Mouse (Mus musculus) ES-Bruce4 (cell line): ENCODE measurements around the gene Arhgap15. TPM values are rescaled to one million over a fixed set of nuclear protein-coding genes. Genes with fewer than 3 reads are reported as not detected.

Source experiments
- H3K27ac ChIP-seq: 2 replicates; pipeline ENCODE4 v1.5.1; 2012; ENCODE audit warnings: low read length, inconsistent platforms; ENCODE audit not compliant: insufficient read depth
- H3K27me3 ChIP-seq: 2 replicates; pipeline ENCODE4 v1.6.1; 2012; ENCODE audit warnings: mild to moderate bottlenecking, low read length, inconsistent platforms; ENCODE audit not compliant: control insufficient read depth, poor library complexity, insufficient read depth, severe bottlenecking
- H3K36me3 ChIP-seq: 2 replicates; pipeline ENCODE4 v1.6.1; 2012; ENCODE audit warnings: inconsistent platforms, mild to moderate bottlenecking, low read length, moderate library complexity; ENCODE audit not compliant: control insufficient read depth, poor library complexity, insufficient read depth, severe bottlenecking
- H3K4me1 ChIP-seq: one replicate; pipeline ENCODE4 v1.8.1; 2011; ENCODE audit warnings: low read length; ENCODE audit not compliant: control insufficient read depth, insufficient read depth
- H3K4me3 ChIP-seq: 2 replicates; pipeline ENCODE4 v1.5.1; 2011; ENCODE audit warnings: low read depth, mild to moderate bottlenecking, low read length
- H3K9ac ChIP-seq: 2 replicates; pipeline ENCODE4 v1.6.1; 2012; ENCODE audit warnings: low read depth, mild to moderate bottlenecking, inconsistent platforms; ENCODE audit not compliant: poor library complexity, severe bottlenecking
- H3K9me3 ChIP-seq: replicated peaks from 2 replicates; pipeline ENCODE4 v1.6.1; 2012; ENCODE audit warnings: mild to moderate bottlenecking, low read length, inconsistent platforms; ENCODE audit not compliant: control insufficient read depth, poor library complexity, insufficient read depth, severe bottlenecking
- CTCF ChIP-seq: IDR thresholded peaks from one replicate; pipeline ENCODE4 v1.8.1; 2011; ENCODE audit warnings: low read depth, low read length
- EP300 ChIP-seq: IDR thresholded peaks from 2 replicates; pipeline ENCODE4 v1.6.1; 2011; ENCODE audit warnings: low read depth, low read length; ENCODE audit not compliant: insufficient read depth
- POLR2A ChIP-seq: IDR thresholded peaks from one replicate; pipeline ENCODE4 v1.8.1; 2011; ENCODE audit warnings: low read length; ENCODE audit not compliant: insufficient read depth
- polyA plus RNA-seq: library from polyadenylated mRNA; stranded (reverse); fragments of >200 nt; gene quantifications from 2 replicates; pipeline ENCODE4 v1.2.4, GENCODE M21; 2011; ENCODE audit warnings: low read depth; ENCODE audit not compliant: missing spikeins, insufficient read depth, insufficient read length

The Arhgap15 gene
- polyA plus RNA-seq, 1 experiment, result not detected

DNA sequence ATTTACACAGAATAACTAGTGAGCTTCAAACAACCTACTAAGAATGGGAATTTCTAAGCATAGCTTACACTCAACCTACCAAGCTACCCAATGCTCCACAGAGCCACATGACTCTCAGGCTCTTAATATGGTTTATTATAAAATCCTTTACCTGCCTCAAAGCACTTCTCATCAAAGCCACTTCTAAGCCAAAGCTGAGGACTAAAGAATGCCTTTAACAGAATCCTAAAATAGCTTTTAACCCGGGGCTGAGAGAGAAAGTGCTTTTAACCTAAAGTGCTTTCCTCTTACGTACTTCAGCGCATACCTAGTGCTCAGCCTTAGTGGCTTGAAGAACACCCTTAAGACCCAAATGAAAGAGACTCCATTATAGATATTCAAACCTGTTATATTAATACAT lies 380.9 kb downstream of the Arhgap15 start:
- Histone ChIP-seq H3K9ac (no peak overlapping the region), H3K9me3 (no peaks in the 10 kb centered on the region), H3K27me3 (no peaks in the 10 kb centered on the region), H3K4me3 (no peak overlapping the region), H3K4me1 (no peaks in the 10 kb centered on the region), H3K36me3 (no peaks in the 10 kb centered on the region), H3K27ac (no peak overlapping the region)
- TF ChIP-seq EP300 (no peak), CTCF (no peak), POLR2A (no peak)

- H3K36me3 ChIP-seq, result no peaks in the 10 kb centered on the region
- H3K4me1 ChIP-seq, result no peaks in the 10 kb centered on the region
- no peak overlapping the region for H3K4me3 ChIP-seq
- TF ChIP-seq POLR2A, result no peak
- H3K9ac ChIP-seq, result no peak overlapping the region
- no peak overlapping the region for H3K27ac ChIP-seq
- H3K27me3 ChIP-seq, result no peaks in the 10 kb centered on the region
- no peaks in the 10 kb centered on the region for H3K9me3 ChIP-seq
Observed at GRCm38 (mm10) chr2:44131271-44131670, 382.6 kb downstream of the Arhgap15 start.

DNA sequence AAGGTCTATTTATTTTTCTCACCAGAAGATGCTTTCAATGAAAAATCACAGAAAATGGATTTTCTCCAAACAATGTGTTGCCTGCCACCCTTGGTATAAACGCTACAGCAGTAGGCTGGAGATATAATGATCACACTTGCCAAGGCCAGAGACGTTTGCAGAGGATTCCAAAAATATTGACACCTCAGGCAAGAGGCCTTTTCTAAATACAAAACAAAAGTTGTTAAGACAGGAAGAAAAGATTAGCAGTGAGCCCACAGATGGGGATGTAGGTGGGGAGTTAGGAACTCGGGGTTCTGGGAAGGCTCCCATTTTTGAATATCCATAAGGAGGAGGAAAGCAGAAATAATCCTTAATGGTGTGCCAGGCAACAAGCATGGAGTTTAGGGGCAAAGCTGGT lies 386.2 kb downstream of the Arhgap15 start:
- no peak overlapping the region for H3K27ac ChIP-seq
- no peaks in the 10 kb centered on the region for H3K9me3 ChIP-seq
- H3K36me3 ChIP-seq, result no peaks in the 10 kb centered on the region
- H3K27me3 ChIP-seq, result no peaks in the 10 kb centered on the region
- no peaks in the 10 kb centered on the region for H3K4me1 ChIP-seq
- no peak overlapping the region for H3K4me3 ChIP-seq
- no peak overlapping the region for H3K9ac ChIP-seq
- TF ChIP-seq EP300, result no peak
- TF ChIP-seq CTCF, result no peak
- no peak for TF ChIP-seq POLR2A

- no peaks in the 10 kb centered on the region for H3K9me3 ChIP-seq
- no peaks in the 10 kb centered on the region for H3K36me3 ChIP-seq
- H3K4me1 ChIP-seq, result no peaks in the 10 kb centered on the region
- H3K9ac ChIP-seq, result no peak overlapping the region
- no peak for TF ChIP-seq EP300
- H3K27me3 ChIP-seq, result no peaks in the 10 kb centered on the region
- no peak overlapping the region for H3K27ac ChIP-seq
- no peak overlapping the region for H3K4me3 ChIP-seq
Observed at GRCm38 (mm10) chr2:44140455-44140854, 391.8 kb downstream of the Arhgap15 start.

- no peak for TF ChIP-seq EP300
- TF ChIP-seq POLR2A, result no peak
- no peak for TF ChIP-seq CTCF
- H3K4me1 ChIP-seq, result no peaks in the 10 kb centered on the region
- H3K9ac ChIP-seq, result no peak overlapping the region
- H3K27ac ChIP-seq, result no peak overlapping the region
- no peaks in the 10 kb centered on the region for H3K9me3 ChIP-seq
- no peaks in the 10 kb centered on the region for H3K27me3 ChIP-seq
- no peaks in the 10 kb centered on the region for H3K36me3 ChIP-seq
- no peak overlapping the region for H3K4me3 ChIP-seq
Observed at GRCm38 (mm10) chr2:44142152-44142551, 393.5 kb downstream of the Arhgap15 start.

- Histone ChIP-seq H3K27ac (no peak overlapping the region), H3K9ac (no peak overlapping the region)
- no peak for TF ChIP-seq CTCF
- no peak for TF ChIP-seq EP300
- no peak for TF ChIP-seq POLR2A
Observed at GRCm38 (mm10) chr2:44142611-44143010, 394.0 kb downstream of the Arhgap15 start.

More at GRCm38 (mm10) chr2:44142611-44143010, 394.0 kb downstream of the Arhgap15 start:
- Histone ChIP-seq H3K4me1 (no peaks in the 10 kb centered on the region), H3K9me3 (no peaks in the 10 kb centered on the region), H3K27me3 (no peaks in the 10 kb centered on the region), H3K4me3 (no peak overlapping the region), H3K36me3 (no peaks in the 10 kb centered on the region)
